Mouse (Mus musculus) brain, adult 2 months (tissue): ENCODE results near the gene Dchs2.
A peak's percentile ranks its signal among the peaks of the same experiment; 100 is the strongest.

Experiments
- DNase-seq: peaks from one replicate; pipeline ENCODE4 v3.0.0; 2011; ENCODE audit warnings: low read depth, low spot score

The Dchs2 gene

GRCm38 (mm10) chr3:83148508-83148907 lies 20.8 kb downstream of the Dchs2 start:
- no peak for DNase-seq

- DNase-seq, result no peak
These were observed 27.9 kb downstream of the Dchs2 start for GRCm38 (mm10) chr3:83155600-83155999.

GRCm38 (mm10) chr3:83156165-83156564 lies 28.4 kb downstream of the Dchs2 start:
- DNase-seq, result no peak

GRCm38 (mm10) chr3:83161542-83162231 lies 33.9 kb downstream of the Dchs2 start:
- no peak for DNase-seq

- no peak for DNase-seq
These were observed 35.9 kb downstream of the Dchs2 start for GRCm38 (mm10) chr3:83163676-83164075.

GRCm38 (mm10) chr3:83185527-83185926 lies 57.8 kb downstream of the Dchs2 start:
- DNase-seq, result no peak

DNA sequence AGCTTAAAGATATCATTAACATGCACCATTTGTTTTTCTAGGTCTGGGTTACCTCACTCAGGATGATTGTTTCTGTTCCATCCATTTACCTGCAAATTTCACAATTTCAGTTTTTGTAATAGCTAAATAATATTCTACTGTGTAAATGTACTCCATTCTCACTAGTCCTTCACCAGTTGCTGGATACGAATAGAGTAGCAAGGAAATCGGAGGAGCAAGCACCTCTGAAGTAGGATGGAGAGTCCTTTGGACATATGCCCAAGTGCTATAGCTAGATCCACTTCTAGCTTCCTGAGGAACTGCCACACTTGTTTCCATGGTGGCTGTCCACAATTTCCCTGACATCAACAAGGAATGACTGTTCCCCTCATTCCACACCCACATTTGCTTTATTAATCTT lies 63.5 kb downstream of the Dchs2 start:
- no peak for DNase-seq

DNA sequence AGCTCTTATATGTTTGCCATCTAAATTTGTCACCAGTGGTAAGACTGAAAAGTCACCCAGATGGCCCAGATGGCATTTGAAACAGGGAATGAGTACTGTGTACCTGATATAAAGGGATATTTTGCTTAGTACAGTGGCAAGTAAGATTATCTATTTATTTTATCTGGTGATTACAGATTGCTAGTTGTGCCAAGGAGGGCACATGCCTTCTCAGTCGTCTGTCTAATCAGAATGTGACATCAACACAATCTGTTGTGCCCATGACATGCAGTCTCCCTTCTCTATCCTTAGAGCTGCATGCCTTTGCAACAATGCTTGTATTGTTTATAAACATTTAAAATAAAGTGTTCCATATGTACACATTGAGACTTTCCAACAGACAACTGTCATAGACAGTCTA lies 64.7 kb downstream of the Dchs2 start:
- peak; percentile 20 for DNase-seq

DNA sequence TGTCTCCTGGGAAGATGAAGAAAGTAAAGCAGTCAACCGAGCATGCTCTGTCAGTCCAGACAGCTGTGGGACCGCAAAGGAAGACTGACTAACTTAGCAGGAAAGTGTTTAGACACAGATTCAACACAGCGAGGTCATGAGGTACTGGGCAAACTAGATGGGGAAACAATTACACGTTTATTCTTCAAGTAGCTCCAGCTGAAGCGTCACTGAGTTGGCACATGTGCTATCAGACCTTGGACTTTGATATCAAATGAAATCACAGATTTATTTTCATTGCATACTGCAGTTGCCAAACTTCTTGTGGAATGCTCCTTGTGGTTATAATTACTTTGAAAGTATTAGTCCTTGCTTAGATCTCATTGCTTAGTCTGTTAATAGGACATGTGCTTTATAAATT lies 67.2 kb downstream of the Dchs2 start:
- DNase-seq, result no peak

DNA sequence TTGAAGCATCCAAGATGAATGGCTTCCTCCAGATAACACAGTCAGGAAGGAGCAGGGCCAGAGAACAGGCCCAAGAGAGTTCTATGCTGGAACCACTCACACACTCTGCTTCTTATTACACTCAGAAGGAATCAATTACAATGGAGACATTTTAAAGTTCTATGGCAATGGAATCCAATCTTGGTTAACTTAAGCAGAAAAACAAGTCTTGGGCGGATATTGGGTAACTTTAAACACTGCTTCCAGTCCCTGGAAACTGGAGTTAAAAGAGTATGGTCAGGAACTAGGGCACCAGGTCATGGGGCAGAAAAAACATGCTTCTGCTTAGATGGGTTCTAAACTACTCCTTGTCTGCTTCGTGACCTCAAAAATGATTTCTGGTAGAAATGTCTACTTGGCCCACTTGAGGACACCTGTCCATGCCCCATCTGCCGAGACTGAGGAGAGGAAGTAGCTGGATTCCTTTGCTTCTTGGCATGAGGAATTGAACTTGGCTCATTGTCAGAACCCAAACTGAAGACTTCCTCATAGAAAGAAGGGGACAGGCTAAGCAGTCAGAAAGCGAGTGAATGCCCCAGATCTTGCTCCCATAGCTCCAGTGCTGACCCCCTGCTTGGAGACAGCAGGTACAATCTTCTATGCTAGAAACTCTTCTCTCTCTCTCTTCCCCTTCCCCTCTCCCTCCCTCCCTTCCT lies 73.7 kb downstream of the Dchs2 start:
- DNase-seq, result no peak

DNA sequence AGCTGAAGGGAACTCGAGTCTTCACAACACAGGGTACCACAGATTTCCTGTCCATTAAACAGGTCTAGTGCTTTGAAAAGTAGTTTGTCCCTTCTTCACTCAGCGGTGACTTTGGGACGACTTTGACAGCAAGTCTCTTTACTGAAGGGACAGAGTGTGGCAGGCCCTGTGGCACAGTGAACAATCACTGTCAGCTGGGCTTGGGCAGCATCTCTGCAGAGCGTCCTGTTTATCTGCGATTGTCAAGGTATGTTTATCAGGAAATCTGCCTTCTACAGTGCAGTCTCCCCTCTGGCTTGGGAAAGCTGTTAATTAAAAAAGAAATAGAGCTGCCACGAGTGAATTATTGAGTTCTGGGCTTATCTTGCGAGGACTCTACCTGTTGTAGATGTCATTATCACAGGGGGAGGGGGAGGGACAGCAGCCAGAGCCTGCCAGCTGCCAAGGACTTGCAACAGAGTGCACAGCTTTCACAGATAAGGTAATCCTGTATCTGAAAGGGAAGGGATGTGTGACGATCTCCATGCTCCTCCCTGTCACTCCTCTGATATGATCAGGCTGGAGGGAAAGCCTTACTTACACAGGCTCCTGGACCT lies 77.4 kb downstream of the Dchs2 start:
- DNase-seq, result no peak

GRCm38 (mm10) chr3:83209646-83210045 lies 81.9 kb downstream of the Dchs2 start:
- no peak for DNase-seq

DNA sequence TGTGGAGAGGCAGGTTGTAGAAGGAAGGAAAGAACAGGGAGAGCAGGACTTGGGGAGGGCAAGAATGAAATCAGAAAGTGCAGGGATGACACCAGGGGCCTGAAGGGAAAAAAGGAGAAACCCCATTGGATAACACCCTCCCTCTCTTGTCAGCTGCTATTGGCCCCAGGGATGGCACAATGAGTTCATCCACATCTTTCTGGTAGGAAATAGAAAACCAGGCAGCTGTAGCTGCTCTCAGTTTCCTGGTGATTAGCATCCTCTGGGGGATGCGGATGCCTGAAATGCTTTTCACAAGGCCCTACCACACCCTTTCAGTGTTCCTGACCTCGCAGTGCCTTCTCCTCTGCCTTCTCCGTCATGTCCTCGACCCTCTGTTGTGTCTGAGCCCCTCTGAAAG lies 82.5 kb downstream of the Dchs2 start:
- no peak for DNase-seq

GRCm38 (mm10) chr3:83211939-83212338 lies 84.2 kb downstream of the Dchs2 start:
- DNase-seq, result no peak

DNA sequence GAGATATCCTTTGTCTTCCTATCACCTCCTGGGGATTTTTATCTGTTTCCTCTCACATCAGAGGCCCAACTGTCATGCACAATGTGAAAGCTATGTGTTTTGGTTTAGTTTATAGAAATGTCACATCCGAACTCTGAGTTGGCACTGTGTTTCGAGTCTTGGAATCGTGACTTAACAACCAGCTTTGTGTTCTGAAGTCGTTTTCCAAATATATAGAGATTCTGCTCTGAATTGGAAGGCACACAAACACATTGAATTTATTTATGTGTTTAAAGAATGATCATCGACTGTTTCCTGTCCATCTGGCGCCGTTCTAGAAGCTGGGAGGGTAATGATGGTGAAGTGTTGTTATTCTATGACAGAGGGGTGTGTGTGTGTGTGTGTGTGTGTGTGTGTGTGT lies 84.8 kb downstream of the Dchs2 start:
- DNase-seq, result peak; percentile 59

DNA sequence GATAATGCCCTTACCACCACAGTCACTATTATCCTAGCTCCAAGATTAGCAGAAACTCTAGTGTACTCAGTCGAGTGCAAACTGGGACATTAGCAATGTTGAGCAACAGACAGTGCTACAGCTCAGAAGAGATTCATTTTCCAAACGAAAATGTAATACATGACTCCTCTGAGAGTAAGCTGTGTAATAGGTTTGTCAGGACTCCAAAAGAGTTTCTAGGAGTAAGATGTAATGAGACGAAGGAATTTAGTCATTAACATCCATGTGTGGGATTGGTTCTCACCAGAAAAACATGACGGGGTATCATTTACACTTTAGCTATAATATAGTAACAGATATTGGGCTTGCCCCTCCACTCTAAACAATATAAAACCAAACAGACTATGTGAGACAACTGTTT lies 90.3 kb downstream of the Dchs2 start:
- DNase-seq, result no peak

GRCm38 (mm10) chr3:83220101-83220500 lies 92.4 kb downstream of the Dchs2 start:
- peak; percentile 78 for DNase-seq

- peak; percentile 73 for DNase-seq
These were observed 94.4 kb downstream of the Dchs2 start for GRCm38 (mm10) chr3:83222125-83222524.

- no peak for DNase-seq
These were observed 100.6 kb downstream of the Dchs2 start for GRCm38 (mm10) chr3:83228383-83228782.

DNA sequence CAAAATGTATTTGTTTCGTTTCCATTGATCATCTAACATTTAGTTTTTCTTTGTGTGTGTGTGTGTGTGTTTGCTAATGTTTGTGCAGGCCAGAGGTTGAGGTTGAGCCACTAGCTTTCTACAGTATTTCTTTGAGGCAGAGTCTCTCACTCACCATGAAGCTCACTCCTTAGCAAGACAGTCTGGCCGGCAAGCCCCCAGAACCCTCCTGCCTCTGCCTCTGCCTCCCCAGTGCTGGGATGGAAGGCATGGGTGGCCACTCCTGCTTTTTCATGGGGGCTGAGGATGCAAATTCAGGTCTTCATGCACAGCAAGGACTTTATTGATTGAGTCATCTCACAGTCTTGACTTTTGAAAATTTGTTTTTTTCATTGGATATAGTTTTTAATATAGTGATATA lies 102.6 kb downstream of the Dchs2 start:
- no peak for DNase-seq

DNA sequence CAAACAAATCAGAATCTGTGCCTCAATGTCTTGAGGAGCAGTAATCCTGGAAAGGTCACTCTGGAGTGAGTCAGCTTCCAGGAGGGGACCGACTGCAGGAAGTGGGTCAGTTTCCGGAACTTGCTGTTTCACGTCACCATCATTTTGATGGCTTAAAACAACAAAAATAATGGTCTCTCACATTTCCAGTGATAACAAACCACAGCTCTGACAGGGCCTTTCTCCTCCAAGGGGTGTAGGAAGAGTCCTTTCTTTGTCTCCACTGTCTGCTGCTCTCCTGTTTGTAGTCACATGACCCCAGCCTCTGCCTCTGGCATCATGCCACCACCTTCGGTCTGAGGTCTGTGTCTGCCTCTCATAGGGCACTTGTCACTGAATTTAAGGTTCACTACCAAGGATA lies 106.7 kb downstream of the Dchs2 start:
- no peak for DNase-seq

- no peak for DNase-seq
These were observed 107.3 kb downstream of the Dchs2 start for GRCm38 (mm10) chr3:83235061-83235460.

- DNase-seq, result no peak
These were observed 118.8 kb downstream of the Dchs2 start for GRCm38 (mm10) chr3:83246536-83246935.
